Mouse (Mus musculus) lung, embryonic 14.5 days (tissue): Measurements from ENCODE around the gene Tmem139. TPM values are rescaled to one million over a fixed set of nuclear protein-coding genes. Genes with fewer than 3 reads are reported as not detected.

ENCODE experiments used
- ATAC-seq: fragments of 200-750 bp; cut with Nextera tagmentation; 2 replicates; pipeline ENCODE4 v1.8.0; 2017; ENCODE audit warnings: mild to moderate bottlenecking, moderate TSS enrichment, moderate library complexity; ENCODE audit not compliant: insufficient read depth
- DNase-seq: peaks from one replicate; pipeline ENCODE4 v3.0.0-alpha.2; 2015
- H3K27ac ChIP-seq: fragments of 300-500 bp; sonication (generic); 2 replicates; pipeline ENCODE4 v1.5.1; 2014; ENCODE audit warnings: low read depth, mild to moderate bottlenecking, moderate library complexity
- H3K27me3 ChIP-seq: fragments of 300-500 bp; sonication (generic); 2 replicates; pipeline ENCODE4 v1.6.1; 2014; ENCODE audit warnings: low read length, control low read depth; ENCODE audit not compliant: insufficient read depth
- H3K36me3 ChIP-seq: fragments of 300-500 bp; sonication (generic); 2 replicates; pipeline ENCODE4 v1.6.1; 2014; ENCODE audit warnings: control low read depth; ENCODE audit not compliant: insufficient read depth
- H3K4me1 ChIP-seq: fragments of 300-500 bp; sonication (generic); 2 replicates; pipeline ENCODE4 v1.6.1; 2014; ENCODE audit warnings: antibody characterized with exemption, control low read depth; ENCODE audit not compliant: insufficient read depth
- H3K4me2 ChIP-seq: fragments of 300-500 bp; sonication (generic); 2 replicates; pipeline ENCODE4 v1.6.1; 2014; ENCODE audit warnings: mild to moderate bottlenecking
- H3K4me3 ChIP-seq: fragments of 300-500 bp; sonication (generic); 2 replicates; pipeline ENCODE4 v1.5.1; 2014; ENCODE audit warnings: low read depth, low read length
- H3K9ac ChIP-seq: fragments of 300-500 bp; sonication (generic); 2 replicates; pipeline ENCODE4 v1.6.1; 2014
- H3K9me3 ChIP-seq: fragments of 300-500 bp; sonication (generic); 2 replicates; pipeline ENCODE4 v1.6.1; 2016; ENCODE audit warnings: low read depth, low read length, control low read depth
- CTCF ChIP-seq: IDR thresholded peaks from 2 replicates; pipeline ENCODE4 v1.5.1; 2016; ENCODE audit warnings: antibody characterized with exemption, low read depth
- WGBS: fragments of 180-500 bp; shearing (Covaris S2); extraction: QIAGEN DNeasy Blood & Tissue Kit; methylation state at CpG from one replicate; pipeline ENCODE4 v1.1.7; 2014; 5-methylcytosine and 5-hydroxymethylcytosine counted together
- polyA plus RNA-seq: library from polyadenylated mRNA; unstranded; fragments of >200 nt; fragmentation: Nextera tagmentation; extraction: Ambion mirVana; gene quantifications from 2 replicates; pipeline ENCODE4 v1.2.1, GENCODE M21; 2014

The Tmem139 gene
- polyA plus RNA-seq, 1 experiment from 2014 or later, result 1.9 TPM

- H3K36me3 ChIP-seq, result peaks cover 59% of the 10 kb centered on the region
Measured at GRCm38 (mm10) chr6:42282865-42283528, 21.2 kb downstream of the Tmem139 start.

GRCm38 (mm10) chr6:42286448-42286847, 24.7 kb downstream of the Tmem139 start, which contains the start of gene Clcn1:
Gene Clcn1, plus strand, starts transcription at chr6:42286685.
- Histone ChIP-seq H3K4me2 (no peak within 1 kb of the TSS), H3K4me1 (no peaks in the 10 kb centered on the region), H3K27me3 (no peaks in the 10 kb centered on the region), H3K4me3 (no peak within 1 kb of the TSS), H3K36me3 (peaks cover 29% of the 10 kb centered on the region), H3K9ac (no peak within 1 kb of the TSS), H3K27ac (no peak within 1 kb of the TSS), H3K9me3 (no peaks in the 10 kb centered on the region)
- TF ChIP-seq CTCF, result no peak
- WGBS, result 60% methylated on average over 5 of the region's 5 CpGs
- DNase-seq, result no peak
- ATAC-seq, result no peak

More at GRCm38 (mm10) chr6:42282865-42283528, 21.2 kb downstream of the Tmem139 start:
- DNase-seq, result no peak
- no peaks in the 10 kb centered on the region for H3K27me3 ChIP-seq
- no peaks in the 10 kb centered on the region for H3K4me1 ChIP-seq
- no peak overlapping the region for H3K27ac ChIP-seq
- 75% methylated on average over 5 of the region's 5 CpGs for WGBS
- H3K4me2 ChIP-seq, result no peak overlapping the region
- ATAC-seq, result no peak
- no peak for TF ChIP-seq CTCF
- H3K9ac ChIP-seq, result no peak overlapping the region
- H3K9me3 ChIP-seq, result no peaks in the 10 kb centered on the region
- no peak overlapping the region for H3K4me3 ChIP-seq

- no peak for DNase-seq
- no peak overlapping the region for H3K9ac ChIP-seq
- no peak overlapping the region for H3K4me2 ChIP-seq
- no peak overlapping the region for H3K4me3 ChIP-seq
- no peak for ATAC-seq
- TF ChIP-seq CTCF, result no peak
- H3K9me3 ChIP-seq, result no peaks in the 10 kb centered on the region
- H3K27me3 ChIP-seq, result no peaks in the 10 kb centered on the region
- H3K4me1 ChIP-seq, result no peaks in the 10 kb centered on the region
- no peak overlapping the region for H3K27ac ChIP-seq
- peaks cover 18% of the 10 kb centered on the region; the same call in 1 of the 2 replicates for H3K36me3 ChIP-seq
Measured at GRCm38 (mm10) chr6:42287562-42287961, 25.8 kb downstream of the Tmem139 start.

GRCm38 (mm10) chr6:42293327-42293726, 31.6 kb downstream of the Tmem139 start:
- TF ChIP-seq CTCF, result no peak
- Histone ChIP-seq H3K27ac (no peak overlapping the region), H3K4me2 (no peak overlapping the region), H3K36me3 (no peaks in the 10 kb centered on the region), H3K9me3 (no peaks in the 10 kb centered on the region), H3K27me3 (no peaks in the 10 kb centered on the region), H3K4me3 (no peak overlapping the region), H3K4me1 (no peaks in the 10 kb centered on the region), H3K9ac (no peak overlapping the region)
- ATAC-seq (no peak), DNase-seq (no peak)
- WGBS, result 78% methylated on average over 6 of the region's 6 CpGs

- Histone ChIP-seq H3K9ac (no peak overlapping the region), H3K9me3 (no peaks in the 10 kb centered on the region), H3K4me3 (no peak overlapping the region), H3K4me1 (no peaks in the 10 kb centered on the region), H3K27me3 (no peaks in the 10 kb centered on the region), H3K36me3 (no peaks in the 10 kb centered on the region), H3K4me2 (no peak overlapping the region), H3K27ac (no peak overlapping the region)
- ATAC-seq (no peak), DNase-seq (no peak)
- 65% methylated on average over 3 of the region's 3 CpGs for WGBS
- no peak for TF ChIP-seq CTCF
Measured at GRCm38 (mm10) chr6:42295549-42296094, 33.9 kb downstream of the Tmem139 start.

GRCm38 (mm10) chr6:42299362-42299761, 37.6 kb downstream of the Tmem139 start:
- Histone ChIP-seq H3K36me3 (no peaks in the 10 kb centered on the region), H3K9me3 (no peaks in the 10 kb centered on the region), H3K9ac (no peak overlapping the region), H3K4me1 (no peaks in the 10 kb centered on the region), H3K4me2 (no peak overlapping the region), H3K4me3 (no peak overlapping the region), H3K27ac (no peak overlapping the region), H3K27me3 (no peaks in the 10 kb centered on the region)
- no peak for DNase-seq
- ATAC-seq, result no peak
- whole genome bisulfite sequencing, result 89% methylated on average over 5 of the region's 5 CpGs
- TF ChIP-seq CTCF, result no peak

GRCm38 (mm10) chr6:42309816-42310378, 48.1 kb downstream of the Tmem139 start:
- 48% methylated on average over 8 of the region's 8 CpGs for WGBS
- Histone ChIP-seq H3K9ac (no peak overlapping the region), H3K4me3 (no peak overlapping the region), H3K27me3 (no peaks in the 10 kb centered on the region), H3K4me1 (no peaks in the 10 kb centered on the region), H3K27ac (no peak overlapping the region), H3K9me3 (no peaks in the 10 kb centered on the region), H3K4me2 (no peak overlapping the region), H3K36me3 (no peaks in the 10 kb centered on the region)
- DNase-seq (peak; percentile 20), ATAC-seq (no peak)
- TF ChIP-seq CTCF, result peak; percentile 44
